Mouse (Mus musculus) MEL (cell line): ENCODE data around the gene Fgfr2.

ENCODE experiments used
- BHLHE40 ChIP-seq: IDR thresholded peaks from 2 replicates; pipeline ENCODE4 v1.6.1; 2012; ENCODE audit warnings: low read depth, mild to moderate bottlenecking, inconsistent platforms, low read length, improper control_type of control experiment, borderline replicate concordance
- CHD2 ChIP-seq: IDR thresholded peaks from 2 replicates; pipeline ENCODE4 v1.6.1; 2011; ENCODE audit warnings: low read length, improper control_type of control experiment
- CTCF ChIP-seq, 3 experiments: IDR thresholded peaks in 2 of 3; conservative IDR thresholded peaks in 1 of 3; 2 replicates each; pipeline ENCODE4 v1.5.1; 2011 to 2012; ENCODE audit warnings: low read length in 3 of 3, low read depth in 2 of 3, mild to moderate bottlenecking in 2 of 3, improper control_type of control experiment in 1 of 3, inconsistent platforms in 1 of 3, mixed read lengths in 1 of 3, moderate library complexity in 1 of 3; ENCODE audit not compliant: control insufficient read depth in 1 of 3, insufficient read depth in 1 of 3, poor library complexity in 1 of 3, severe bottlenecking in 1 of 3
- EP300 ChIP-seq, 2 experiments: IDR thresholded peaks; 2 replicates each; pipeline ENCODE4 v1.6.1; 2011; ENCODE audit warnings: improper control_type of control experiment in 2 of 2, low read length in 2 of 2, low read depth in 1 of 2, mild to moderate bottlenecking in 1 of 2
- GATA1 ChIP-seq: IDR thresholded peaks from 2 replicates; pipeline ENCODE4 v1.6.1; 2011; ENCODE audit warnings: low read depth, low read length, improper control_type of control experiment
- KAT2A ChIP-seq: conservative IDR thresholded peaks from 2 replicates; pipeline ENCODE4 v1.6.1; 2012; ENCODE audit warnings: low read depth, low read length, improper control_type of control experiment, inconsistent platforms
- MAFK ChIP-seq: IDR thresholded peaks from 2 replicates; pipeline ENCODE4 v1.6.1; 2011; ENCODE audit warnings: low read depth, mild to moderate bottlenecking, low read length, improper control_type of control experiment, borderline replicate concordance
- MAZ ChIP-seq: IDR thresholded peaks from 2 replicates; pipeline ENCODE4 v1.6.1; 2012; ENCODE audit warnings: low read depth, mild to moderate bottlenecking, inconsistent platforms, low read length, improper control_type of control experiment
- POLR2A ChIP-seq, 2 experiments: IDR thresholded peaks; 2 replicates each; pipeline ENCODE4 v1.6.1; 2011 to 2012; ENCODE audit warnings: low read length in 2 of 2, mild to moderate bottlenecking in 2 of 2, control low read depth in 1 of 2, improper control_type of control experiment in 1 of 2, low read depth in 1 of 2, moderate library complexity in 1 of 2; ENCODE audit not compliant: control insufficient read depth in 1 of 2, insufficient read depth in 1 of 2, poor library complexity in 1 of 2
- TCF12 ChIP-seq: IDR thresholded peaks from 2 replicates; pipeline ENCODE4 v1.6.1; 2014; ENCODE audit warnings: low read depth, mild to moderate bottlenecking, inconsistent platforms, low read length, improper control_type of control experiment, moderate library complexity

GRCm38 (mm10) chr7:131317587-131317986, 1805.6 kb downstream of the Fgfr2 start:
- TF ChIP-seq MAFK (no peak), GATA1 (no peak), MAZ (no peak), CTCF (IDR thresholded peaks at IDR 0.05 in 2 of 3, conservative IDR thresholded peaks at IDR 0.05 in 1 of 3; ENCODE audit: control insufficient read depth in 1 of 3, insufficient read depth in 1 of 3, low read depth in 2 of 3, low read length in 3 of 3, poor library complexity in 1 of 3, severe bottlenecking in 1 of 3) (no peak), POLR2A (IDR thresholded peaks at IDR 0.05; ENCODE audit: control insufficient read depth in 1 of 2, insufficient read depth in 1 of 2, low read depth in 1 of 2, low read length in 2 of 2, poor library complexity in 1 of 2) (no peak), EP300 (IDR thresholded peaks at IDR 0.05; ENCODE audit: low read depth in 1 of 2, low read length in 2 of 2) (no peak), CHD2 (no peak), TCF12 (no peak), BHLHE40 (no peak), KAT2A (no peak)
